Mouse (Mus musculus) hindbrain, embryonic 11.5 days (tissue): ENCODE measurements around the gene Eif4e2. TPM values are rescaled to one million over a fixed set of nuclear protein-coding genes. Genes with fewer than 3 reads are reported as not detected.

ENCODE experiments used
- ATAC-seq: fragments of 200-750 bp; cut with Nextera tagmentation; 2 replicates; pipeline ENCODE4 v1.8.0; 2017; ENCODE audit warnings: mild to moderate bottlenecking, moderate TSS enrichment, moderate library complexity; ENCODE audit not compliant: low FRiP score
- DNase-seq: peaks from one replicate; pipeline ENCODE4 v3.0.0-alpha.2; 2015; ENCODE audit warnings: low spot score
- H3K27ac ChIP-seq: fragments of 300-500 bp; sonication (generic); 2 replicates; pipeline ENCODE4 v1.5.1; 2014; ENCODE audit warnings: mild to moderate bottlenecking, low read depth, low read length
- H3K27me3 ChIP-seq: fragments of 300-500 bp; sonication (generic); 2 replicates; pipeline ENCODE4 v1.6.1; 2014; ENCODE audit warnings: mild to moderate bottlenecking, low read length, moderate library complexity, mixed read lengths; ENCODE audit not compliant: control insufficient read depth, insufficient read depth
- H3K36me3 ChIP-seq: fragments of 300-500 bp; sonication (generic); 2 replicates; pipeline ENCODE4 v1.6.1; 2014; ENCODE audit warnings: mild to moderate bottlenecking, low read length, moderate library complexity, mixed read lengths; ENCODE audit not compliant: control insufficient read depth, insufficient read depth
- H3K4me1 ChIP-seq: fragments of 300-500 bp; sonication (generic); replicated peaks from 2 replicates; pipeline ENCODE4 v1.6.1; 2014; ENCODE audit warnings: low read length, mixed read lengths; ENCODE audit not compliant: control insufficient read depth, insufficient read depth
- H3K4me2 ChIP-seq: fragments of 300-500 bp; sonication (generic); replicated peaks from 2 replicates; pipeline ENCODE4 v1.6.1; 2014; ENCODE audit warnings: mild to moderate bottlenecking, low read depth, low read length
- H3K4me3 ChIP-seq: fragments of 300-500 bp; sonication (generic); 2 replicates; pipeline ENCODE4 v1.5.1; 2014; ENCODE audit warnings: low read depth, low read length
- H3K9ac ChIP-seq: fragments of 300-500 bp; sonication (generic); 2 replicates; pipeline ENCODE4 v1.6.1; 2014; ENCODE audit warnings: low read depth, low read length
- H3K9me3 ChIP-seq: fragments of 300-500 bp; sonication (generic); 2 replicates; pipeline ENCODE4 v1.6.1; 2016; ENCODE audit warnings: low read length; ENCODE audit not compliant: control insufficient read depth
- WGBS: fragments of 180-500 bp; shearing (Covaris S2); extraction: QIAGEN DNeasy Blood & Tissue Kit; methylation state at CpG from one replicate; pipeline ENCODE4 v1.1.7; 2014; 5-methylcytosine and 5-hydroxymethylcytosine counted together
- polyA plus RNA-seq: library from polyadenylated mRNA; unstranded; fragments of >200 nt; fragmentation: Nextera tagmentation; extraction: Ambion mirVana; gene quantifications from 2 replicates; pipeline ENCODE4 v1.2.1, GENCODE M21; 2014

Eif4e2 gene
- polyA plus RNA-seq, 1 experiment from 2014 or later, result 134 TPM

GRCm38 (mm10) chr1:87243021-87243420 lies 29.3 kb downstream of the Eif4e2 start:
- 92% methylated on average over 8 of the region's 8 CpGs for WGBS
- no peak overlapping the region for H3K27ac ChIP-seq
- no peaks in the 10 kb centered on the region for H3K4me1 ChIP-seq
- ATAC-seq, result no peak
- H3K27me3 ChIP-seq, result no peaks in the 10 kb centered on the region
- no peak overlapping the region for H3K9ac ChIP-seq
- no peaks in the 10 kb centered on the region for H3K9me3 ChIP-seq
- DNase-seq, result no peak
- H3K4me2 ChIP-seq, result no peak overlapping the region
- peaks cover 8% of the 10 kb centered on the region; the same call in 1 of the 2 replicates for H3K36me3 ChIP-seq
- H3K4me3 ChIP-seq, result no peak overlapping the region

- H3K9me3 ChIP-seq, result no peaks in the 10 kb centered on the region
- ATAC-seq (no peak), DNase-seq (no peak)
- WGBS, result 31% methylated on average over 1 of the region's 1 CpGs
- no peak overlapping the region for H3K4me3 ChIP-seq
- H3K4me1 ChIP-seq, result no peaks in the 10 kb centered on the region
- H3K27me3 ChIP-seq, result no peaks in the 10 kb centered on the region
- H3K36me3 ChIP-seq, result no peaks in the 10 kb centered on the region
- H3K27ac ChIP-seq, result no peak overlapping the region
- no peak overlapping the region for H3K4me2 ChIP-seq
- H3K9ac ChIP-seq, result no peak overlapping the region
These were observed 31.7 kb downstream of the Eif4e2 start for GRCm38 (mm10) chr1:87245430-87245829.

- H3K9me3 ChIP-seq, result no peaks in the 10 kb centered on the region
- no peaks in the 10 kb centered on the region for H3K27me3 ChIP-seq
- no peak overlapping the region for H3K4me3 ChIP-seq
- ATAC-seq, result peak; percentile 82
- DNase-seq, result peak; percentile 91
- no peak overlapping the region for H3K27ac ChIP-seq
- H3K9ac ChIP-seq, result no peak overlapping the region
- H3K4me2 ChIP-seq, result no peak overlapping the region
- no peaks in the 10 kb centered on the region for H3K4me1 ChIP-seq
- 27% methylated on average over 22 of the region's 22 CpGs for WGBS
- no peaks in the 10 kb centered on the region for H3K36me3 ChIP-seq
These were observed 32.5 kb downstream of the Eif4e2 start for GRCm38 (mm10) chr1:87245929-87246815.

GRCm38 (mm10) chr1:87252040-87252609 lies 38.4 kb downstream of the Eif4e2 start:
- no peak overlapping the region for H3K9ac ChIP-seq
- no peaks in the 10 kb centered on the region for H3K36me3 ChIP-seq
- ATAC-seq (no peak), DNase-seq (no peak)
- H3K27ac ChIP-seq, result no peak overlapping the region
- no peaks in the 10 kb centered on the region for H3K27me3 ChIP-seq
- no peaks in the 10 kb centered on the region for H3K9me3 ChIP-seq
- 58% methylated on average over 5 of the region's 5 CpGs for WGBS
- no peak overlapping the region for H3K4me3 ChIP-seq
- H3K4me1 ChIP-seq, result no peaks in the 10 kb centered on the region
- H3K4me2 ChIP-seq, result no peak overlapping the region

GRCm38 (mm10) chr1:87255173-87255572 lies 41.5 kb downstream of the Eif4e2 start:
- Histone ChIP-seq H3K36me3 (no peaks in the 10 kb centered on the region), H3K4me1 (no peaks in the 10 kb centered on the region), H3K27me3 (no peaks in the 10 kb centered on the region), H3K27ac (no peak overlapping the region), H3K9me3 (no peaks in the 10 kb centered on the region), H3K9ac (no peak overlapping the region), H3K4me2 (no peak overlapping the region), H3K4me3 (no peak overlapping the region)
- ATAC-seq, result no peak
- no peak for DNase-seq
- 75% methylated on average over 4 of the region's 4 CpGs for WGBS

- Histone ChIP-seq H3K4me1 (no peaks in the 10 kb centered on the region), H3K36me3 (no peaks in the 10 kb centered on the region), H3K27ac (no peak overlapping the region), H3K4me3 (no peak overlapping the region), H3K27me3 (peaks cover 9% of the 10 kb centered on the region), H3K9me3 (no peaks in the 10 kb centered on the region), H3K4me2 (no peak overlapping the region), H3K9ac (no peak overlapping the region)
- ATAC-seq (no peak), DNase-seq (no peak)
- 22% methylated on average over 11 of the region's 11 CpGs for WGBS
These were observed 44.0 kb downstream of the Eif4e2 start for GRCm38 (mm10) chr1:87257691-87258090.

GRCm38 (mm10) chr1:87258484-87258883 lies 44.8 kb downstream of the Eif4e2 start:
- Histone ChIP-seq H3K27ac (no peak overlapping the region), H3K4me3 (no peak overlapping the region), H3K4me1 (no peaks in the 10 kb centered on the region), H3K36me3 (no peaks in the 10 kb centered on the region), H3K9me3 (no peaks in the 10 kb centered on the region), H3K4me2 (no peak overlapping the region), H3K9ac (no peak overlapping the region), H3K27me3 (peaks cover 16% of the 10 kb centered on the region)
- ATAC-seq (no peak), DNase-seq (no peak)
- 8% methylated on average over 14 of the region's 14 CpGs for WGBS

GRCm38 (mm10) chr1:87259316-87259715 lies 45.6 kb downstream of the Eif4e2 start:
- H3K4me1 ChIP-seq, result peaks cover 2% of the 10 kb centered on the region; the same call in 1 of the 2 replicates
- H3K4me3 ChIP-seq, result no peak overlapping the region
- no peak overlapping the region for H3K9ac ChIP-seq
- H3K27ac ChIP-seq, result no peak overlapping the region
- no peaks in the 10 kb centered on the region for H3K9me3 ChIP-seq
- DNase-seq (no peak), ATAC-seq (no peak)
- 86% methylated on average over 2 of the region's 2 CpGs for WGBS
- H3K27me3 ChIP-seq, result peaks cover 23% of the 10 kb centered on the region
- H3K36me3 ChIP-seq, result no peaks in the 10 kb centered on the region
- no peak overlapping the region for H3K4me2 ChIP-seq

- no peaks in the 10 kb centered on the region for H3K9me3 ChIP-seq
- peak; percentile 37 for DNase-seq
- no peak overlapping the region for H3K9ac ChIP-seq
- H3K27ac ChIP-seq, result no peak overlapping the region
- H3K4me1 ChIP-seq, result peaks cover 4% of the 10 kb centered on the region
- 3% methylated on average over 9 of the region's 9 CpGs for WGBS
- no peak for ATAC-seq
- H3K27me3 ChIP-seq, result peaks cover 53% of the 10 kb centered on the region
- H3K4me3 ChIP-seq, result no peak overlapping the region
- no peak overlapping the region for H3K4me2 ChIP-seq
- no peaks in the 10 kb centered on the region for H3K36me3 ChIP-seq
These were observed 49.5 kb downstream of the Eif4e2 start for GRCm38 (mm10) chr1:87263257-87263656.
